Mouse (Mus musculus) forebrain, embryonic 14.5 days (tissue): Measurements from ENCODE around the gene Tex19.1. TPM values are rescaled to one million over a fixed set of nuclear protein-coding genes. Genes with fewer than 3 reads are reported as not detected.

Experiments
- ATAC-seq: fragments of 200-750 bp; cut with Nextera tagmentation; 2 replicates; pipeline ENCODE4 v1.8.0; 2017; ENCODE audit warnings: mild to moderate bottlenecking, moderate library complexity
- DNase-seq: peaks from one replicate; pipeline ENCODE4 v3.0.0-alpha.2; 2015; ENCODE audit warnings: low spot score
- H3K27ac ChIP-seq: fragments of 300-500 bp; sonication (generic); 2 replicates; pipeline ENCODE4 v1.5.1; 2014; ENCODE audit warnings: low read depth, mild to moderate bottlenecking, control low read depth, low read length, moderate library complexity
- H3K27me3 ChIP-seq: fragments of 300-500 bp; sonication (generic); replicated peaks from 2 replicates; pipeline ENCODE4 v1.6.1; 2014; ENCODE audit warnings: low read length, control low read depth, mixed read lengths; ENCODE audit not compliant: control insufficient read depth, insufficient read depth
- H3K36me3 ChIP-seq: fragments of 300-500 bp; sonication (generic); 2 replicates; pipeline ENCODE4 v1.6.1; 2014; ENCODE audit warnings: low read length, control low read depth; ENCODE audit not compliant: control insufficient read depth, insufficient read depth
- H3K4me1 ChIP-seq: fragments of 300-500 bp; sonication (generic); 2 replicates; pipeline ENCODE4 v1.6.1; 2014; ENCODE audit warnings: antibody characterized with exemption, low read length, control low read depth; ENCODE audit not compliant: control insufficient read depth, insufficient read depth
- H3K4me2 ChIP-seq: fragments of 300-500 bp; sonication (generic); 2 replicates; pipeline ENCODE4 v1.6.1; 2014; ENCODE audit warnings: mild to moderate bottlenecking, control low read depth, low read length
- H3K4me3 ChIP-seq: fragments of 300-500 bp; sonication (generic); 2 replicates; pipeline ENCODE4 v1.5.1; 2014; ENCODE audit warnings: low read depth, low read length, control low read depth
- H3K9ac ChIP-seq: fragments of 300-500 bp; sonication (generic); 2 replicates; pipeline ENCODE4 v1.6.1; 2014; ENCODE audit warnings: mild to moderate bottlenecking, low read length, control low read depth, moderate library complexity
- H3K9me3 ChIP-seq: fragments of 300-500 bp; sonication (generic); replicated peaks from 2 replicates; pipeline ENCODE4 v1.6.1; 2016; ENCODE audit warnings: low read length, control low read depth, mixed read lengths; ENCODE audit not compliant: control insufficient read depth
- WGBS: fragments of 180-500 bp; shearing (Covaris S2); extraction: QIAGEN DNeasy Blood & Tissue Kit; methylation state at CpG from one replicate; pipeline ENCODE4 v1.1.7; 2014; 5-methylcytosine and 5-hydroxymethylcytosine counted together
- polyA plus RNA-seq: library from polyadenylated mRNA; unstranded; fragments of >200 nt; fragmentation: Nextera tagmentation; extraction: Ambion mirVana; gene quantifications from 2 replicates; pipeline ENCODE4 v1.2.1, GENCODE M21; 2014

Gene Tex19.1
- polyA plus RNA-seq, 1 experiment from 2014 or later, result not detected

GRCm38 (mm10) chr11:121160636-121161346, 14.8 kb downstream of the Tex19.1 start:
- Histone ChIP-seq H3K4me3 (no peak overlapping the region), H3K36me3 (no peaks in the 10 kb centered on the region), H3K27ac (no peak overlapping the region), H3K4me1 (no peaks in the 10 kb centered on the region), H3K9me3 (no peaks in the 10 kb centered on the region), H3K27me3 (peaks cover 20% of the 10 kb centered on the region), H3K4me2 (no peak overlapping the region), H3K9ac (no peak overlapping the region)
- ATAC-seq (no peak), DNase-seq (no peak)
- WGBS, result 94% methylated on average over 26 of the region's 26 CpGs

- WGBS, result 86% methylated on average over 4 of the region's 4 CpGs
These were observed 17.8 kb downstream of the Tex19.1 start for GRCm38 (mm10) chr11:121163751-121164150.

GRCm38 (mm10) chr11:121173203-121173602, 27.3 kb downstream of the Tex19.1 start:
- H3K4me2 ChIP-seq, result no peak overlapping the region
- no peaks in the 10 kb centered on the region for H3K27me3 ChIP-seq
- ATAC-seq (no peak), DNase-seq (no peak)
- no peaks in the 10 kb centered on the region for H3K9me3 ChIP-seq
- H3K9ac ChIP-seq, result no peak overlapping the region
- WGBS, result 79% methylated on average over 5 of the region's 5 CpGs
- H3K4me3 ChIP-seq, result no peak overlapping the region
- no peak overlapping the region for H3K27ac ChIP-seq
- no peaks in the 10 kb centered on the region for H3K36me3 ChIP-seq
- peaks cover 5% of the 10 kb centered on the region for H3K4me1 ChIP-seq

More at GRCm38 (mm10) chr11:121163751-121164150, 17.8 kb downstream of the Tex19.1 start:
- no peaks in the 10 kb centered on the region for H3K4me1 ChIP-seq
- no peaks in the 10 kb centered on the region for H3K27me3 ChIP-seq
- H3K9me3 ChIP-seq, result no peaks in the 10 kb centered on the region
- ATAC-seq, result no peak
- H3K4me2 ChIP-seq, result no peak overlapping the region
- no peaks in the 10 kb centered on the region for H3K36me3 ChIP-seq
- H3K4me3 ChIP-seq, result no peak overlapping the region
- H3K9ac ChIP-seq, result no peak overlapping the region
- no peak for DNase-seq
- no peak overlapping the region for H3K27ac ChIP-seq

GRCm38 (mm10) chr11:121174234-121174633, 28.3 kb downstream of the Tex19.1 start:
- Histone ChIP-seq H3K9me3 (no peaks in the 10 kb centered on the region), H3K36me3 (no peaks in the 10 kb centered on the region), H3K4me3 (no peak overlapping the region), H3K9ac (no peak overlapping the region), H3K27ac (no peak overlapping the region), H3K4me2 (no peak overlapping the region), H3K4me1 (peaks cover 5% of the 10 kb centered on the region), H3K27me3 (no peaks in the 10 kb centered on the region)
- ATAC-seq (no peak), DNase-seq (peak; percentile 28)
- WGBS, result 36% methylated on average over 3 of the region's 3 CpGs

- Histone ChIP-seq H3K27me3 (no peaks in the 10 kb centered on the region), H3K27ac (no peak overlapping the region), H3K36me3 (no peaks in the 10 kb centered on the region), H3K9ac (no peak overlapping the region), H3K4me1 (peaks cover 5% of the 10 kb centered on the region), H3K4me3 (no peak overlapping the region), H3K4me2 (no peak overlapping the region), H3K9me3 (no peaks in the 10 kb centered on the region)
- 61% methylated on average over 12 of the region's 12 CpGs for WGBS
- ATAC-seq, result 0 out of 2 replicates have a peak, but pooled peaks have one; percentile 46
- peak; percentile 65 for DNase-seq
These were observed 30.6 kb downstream of the Tex19.1 start for GRCm38 (mm10) chr11:121176285-121177270.

GRCm38 (mm10) chr11:121189681-121190080, 43.7 kb downstream of the Tex19.1 start:
- Histone ChIP-seq H3K4me1 (no peaks in the 10 kb centered on the region), H3K4me3 (no peak overlapping the region), H3K27ac (no peak overlapping the region), H3K27me3 (no peaks in the 10 kb centered on the region), H3K4me2 (no peak overlapping the region), H3K9me3 (no peaks in the 10 kb centered on the region), H3K36me3 (peaks cover 2% of the 10 kb centered on the region; the same call in 1 of the 2 replicates), H3K9ac (no peak overlapping the region)
- 87% methylated on average over 3 of the region's 3 CpGs for WGBS
- ATAC-seq (no peak), DNase-seq (no peak)

GRCm38 (mm10) chr11:121192742-121193141, 46.8 kb downstream of the Tex19.1 start:
- Histone ChIP-seq H3K27me3 (no peaks in the 10 kb centered on the region), H3K4me3 (no peak overlapping the region), H3K4me1 (no peaks in the 10 kb centered on the region), H3K36me3 (peaks cover 11% of the 10 kb centered on the region), H3K9ac (no peak overlapping the region), H3K9me3 (no peaks in the 10 kb centered on the region), H3K27ac (no peak overlapping the region), H3K4me2 (no peak overlapping the region)
- ATAC-seq (no peak), DNase-seq (no peak)
- 78% methylated on average over 2 of the region's 2 CpGs for WGBS

GRCm38 (mm10) chr11:121193415-121193814, 47.5 kb downstream of the Tex19.1 start:
- Histone ChIP-seq H3K9me3 (no peaks in the 10 kb centered on the region), H3K36me3 (peaks cover 11% of the 10 kb centered on the region), H3K27me3 (no peaks in the 10 kb centered on the region), H3K27ac (no peak overlapping the region), H3K4me3 (no peak overlapping the region), H3K4me1 (no peaks in the 10 kb centered on the region), H3K9ac (no peak overlapping the region), H3K4me2 (no peak overlapping the region)
- no peak for ATAC-seq
- no peak for DNase-seq
- WGBS, result 80% methylated on average over 3 of the region's 3 CpGs
